Mouse (Mus musculus) lung, postnatal 10 days (tissue): ENCODE results near the gene Prph2.

ENCODE experiments used
- DNase-seq: peaks from one replicate; pipeline ENCODE4 v3.0.0; 2021

Gene Prph2

GRCm38 (mm10) chr17:46890843-46891594, 19.2 kb upstream of the Prph2 start:
- DNase-seq: peak; percentile 41

GRCm38 (mm10) chr17:46895426-46895825, 14.8 kb upstream of the Prph2 start:
- peak; percentile 27 for DNase-seq

GRCm38 (mm10) chr17:46897221-46897950, 12.9 kb upstream of the Prph2 start:
- peak; percentile 65 for DNase-seq

- no peak for DNase-seq
Observed at GRCm38 (mm10) chr17:46900941-46901340, 9.3 kb upstream of the Prph2 start.

GRCm38 (mm10) chr17:46903876-46904490, 6.3 kb upstream of the Prph2 start:
- DNase-seq: peak; percentile 87

GRCm38 (mm10) chr17:46912331-46912730, 2.1 kb downstream of the Prph2 start:
- no peak for DNase-seq

GRCm38 (mm10) chr17:46915129-46915528, 4.9 kb downstream of the Prph2 start:
- no peak for DNase-seq

- no peak for DNase-seq
Observed at GRCm38 (mm10) chr17:46918951-46919350, 8.7 kb downstream of the Prph2 start.

GRCm38 (mm10) chr17:46920855-46921254, 10.6 kb downstream of the Prph2 start:
- peak; percentile 36 for DNase-seq

GRCm38 (mm10) chr17:46926192-46926591, 15.9 kb downstream of the Prph2 start:
- no peak for DNase-seq

GRCm38 (mm10) chr17:46926941-46927340, 16.7 kb downstream of the Prph2 start:
- no peak for DNase-seq

- DNase-seq: no peak
Observed at GRCm38 (mm10) chr17:46927781-46928180, 17.5 kb downstream of the Prph2 start.

GRCm38 (mm10) chr17:46929277-46929676, 19.0 kb downstream of the Prph2 start:
- no peak for DNase-seq

GRCm38 (mm10) chr17:46929897-46930296, 19.6 kb downstream of the Prph2 start:
- no peak for DNase-seq

- no peak for DNase-seq
Observed at GRCm38 (mm10) chr17:46932961-46933360, 22.7 kb downstream of the Prph2 start.

- DNase-seq: peak; percentile 66
Observed at GRCm38 (mm10) chr17:46933557-46934348, 23.5 kb downstream of the Prph2 start.

GRCm38 (mm10) chr17:46940461-46940860, 30.2 kb downstream of the Prph2 start:
- no peak for DNase-seq

GRCm38 (mm10) chr17:46942421-46942820, 32.2 kb downstream of the Prph2 start:
- DNase-seq: no peak

- DNase-seq: no peak
Observed at GRCm38 (mm10) chr17:46946276-46946675, 36.0 kb downstream of the Prph2 start.

- DNase-seq: no peak
Observed at GRCm38 (mm10) chr17:46958045-46958444, 47.8 kb downstream of the Prph2 start.

- DNase-seq: no peak
Observed at GRCm38 (mm10) chr17:46960216-46960615, 50.0 kb downstream of the Prph2 start.

GRCm38 (mm10) chr17:46962153-46962552, 51.9 kb downstream of the Prph2 start:
- DNase-seq: no peak

GRCm38 (mm10) chr17:46963186-46963585, 52.9 kb downstream of the Prph2 start:
- no peak for DNase-seq
